Mouse (Mus musculus) thymus, postnatal 4 days (tissue): ENCODE data around the gene Il10ra.

ENCODE experiments used
- DNase-seq: peaks from one replicate; pipeline ENCODE4 v3.0.0; 2021

Il10ra gene

DNA sequence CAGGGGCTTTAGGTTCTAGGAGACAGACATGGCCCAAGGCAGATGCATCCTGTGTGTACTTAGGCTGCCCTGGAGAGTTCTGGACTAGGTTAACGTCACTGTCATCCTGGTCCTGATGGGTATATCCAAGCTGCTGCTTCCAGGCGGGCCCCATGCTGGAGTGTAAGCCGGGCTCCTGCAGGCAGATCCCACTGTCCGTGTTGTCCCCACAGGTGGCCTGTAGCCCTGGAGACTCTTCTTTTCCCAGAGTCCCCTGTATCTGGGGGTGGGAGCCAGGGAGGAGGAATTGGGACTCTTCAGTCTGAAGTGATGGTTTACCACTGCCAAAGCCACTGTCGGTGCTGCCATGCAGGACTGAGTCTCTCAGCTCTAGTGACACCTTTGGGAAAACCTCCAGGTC lies 13.0 kb downstream of the Il10ra start:
- DNase-seq: no peak

DNA sequence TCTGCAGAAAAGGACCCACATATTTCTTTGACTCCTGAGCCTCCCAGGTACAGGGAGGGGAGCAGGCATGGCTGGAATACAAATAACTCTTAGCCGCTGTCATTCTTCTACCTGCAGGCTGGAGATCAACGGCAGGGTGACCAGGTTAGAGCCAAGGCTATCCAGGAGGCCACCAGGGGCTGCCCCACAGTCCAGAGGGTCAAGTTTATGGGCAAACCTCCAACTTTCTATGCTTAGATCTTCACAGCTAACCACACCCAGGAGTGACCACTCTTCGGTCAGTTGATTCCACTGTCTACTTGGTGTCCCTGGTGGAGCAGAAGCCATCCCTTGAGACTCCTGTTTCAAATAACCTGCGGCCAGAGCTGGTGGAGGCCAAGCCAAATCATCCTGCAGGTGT lies 13.5 kb downstream of the Il10ra start:
- DNase-seq: no peak

DNA sequence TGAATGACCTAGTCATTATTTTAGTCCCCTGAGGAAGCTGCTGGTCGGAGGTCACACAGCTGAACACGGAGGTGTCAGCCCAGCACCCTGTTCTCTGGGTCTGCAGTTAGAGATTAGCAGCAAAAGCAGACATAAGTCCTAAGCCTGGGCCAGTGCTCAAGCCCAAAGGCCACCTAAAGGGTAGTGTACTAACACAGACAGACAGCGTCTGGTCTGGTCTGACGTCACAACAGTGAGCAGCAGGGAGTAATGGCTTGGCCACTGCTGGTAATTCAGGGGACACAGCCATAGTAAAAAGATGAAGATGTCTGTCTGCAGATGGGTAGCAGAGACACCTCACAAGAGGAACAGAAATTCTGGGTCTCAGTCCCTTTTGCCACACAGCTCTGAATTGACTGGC lies 14.3 kb downstream of the Il10ra start:
- DNase-seq: no peak

DNA sequence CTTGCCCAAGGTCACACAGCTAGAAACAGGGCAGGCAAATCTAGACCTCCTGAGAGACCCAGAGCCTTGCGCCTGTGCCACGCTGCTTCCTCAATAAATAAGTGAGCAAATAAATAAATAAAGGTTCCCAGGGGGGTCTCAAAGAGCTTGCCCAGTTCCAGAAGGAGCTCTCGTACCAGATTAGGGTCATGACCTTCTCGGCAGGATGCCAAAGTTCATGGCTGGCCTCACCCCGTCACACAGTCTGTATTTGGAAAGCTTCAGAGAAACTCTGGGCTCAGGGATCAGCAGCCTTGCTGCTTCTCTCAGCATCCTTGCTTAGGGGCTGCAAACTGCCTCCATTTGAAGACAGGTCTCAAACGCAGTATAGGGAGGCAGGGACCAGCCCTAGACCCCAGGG lies 14.9 kb downstream of the Il10ra start:
- no peak for DNase-seq

DNA sequence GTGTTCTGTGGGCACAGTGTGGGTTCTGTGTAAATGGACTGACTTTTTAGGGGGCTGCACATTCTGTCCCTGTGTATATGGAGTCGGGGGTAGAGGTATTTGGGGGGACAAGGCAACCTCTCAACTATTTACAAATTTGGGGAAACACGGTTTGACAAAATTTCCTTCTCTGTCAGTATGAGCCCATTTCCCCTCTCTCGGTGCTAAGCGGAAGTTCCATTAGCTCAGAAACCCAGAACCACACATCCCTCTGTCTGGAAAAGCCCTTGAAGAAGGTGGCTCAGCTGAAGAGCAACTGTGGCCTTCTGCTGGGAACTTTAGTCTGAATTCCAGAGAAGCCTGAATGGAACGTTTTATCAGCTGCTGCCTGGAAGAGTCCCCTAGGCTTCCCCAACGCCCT lies 16.6 kb downstream of the Il10ra start:
- no peak for DNase-seq

DNA sequence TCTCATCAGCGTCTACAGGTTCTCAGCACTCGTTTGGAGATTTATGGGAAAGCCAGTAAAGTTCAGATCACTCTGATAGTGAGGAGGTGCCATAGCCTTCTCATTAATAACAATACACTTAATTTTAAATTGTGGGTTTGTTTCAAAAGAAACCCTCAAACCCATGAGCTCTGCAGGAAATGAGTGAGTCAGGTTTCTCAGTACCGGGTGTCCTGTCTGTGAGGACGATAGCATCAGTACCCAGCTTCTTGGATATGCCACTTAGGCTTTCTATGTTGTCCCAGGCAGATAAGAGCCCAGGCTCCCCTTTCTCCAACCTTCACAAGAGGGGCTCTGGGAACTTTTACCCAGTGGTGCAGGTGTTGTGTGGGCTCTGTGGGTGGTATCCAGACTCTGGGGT lies 17.0 kb downstream of the Il10ra start:
- DNase-seq: no peak

DNA sequence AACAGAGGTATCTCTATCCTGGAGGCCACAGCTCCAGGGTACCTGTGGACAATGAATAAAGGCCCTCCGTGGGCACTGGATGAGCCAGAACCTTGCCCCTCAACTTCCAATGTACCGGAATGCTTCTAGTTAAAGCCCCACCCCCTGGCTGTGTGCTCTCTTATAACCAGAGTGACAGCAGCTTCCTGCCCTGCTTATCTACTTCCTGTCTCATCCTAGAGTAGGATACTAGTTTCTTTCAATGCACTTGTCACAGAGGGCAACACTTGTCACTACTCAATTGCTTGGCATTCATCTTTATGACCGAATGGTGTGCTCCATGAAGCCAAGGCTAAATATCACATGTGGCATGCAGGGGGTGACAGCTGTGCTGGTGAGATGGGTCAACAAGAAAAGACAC lies 17.7 kb downstream of the Il10ra start:
- DNase-seq: peak; percentile 64

DNA sequence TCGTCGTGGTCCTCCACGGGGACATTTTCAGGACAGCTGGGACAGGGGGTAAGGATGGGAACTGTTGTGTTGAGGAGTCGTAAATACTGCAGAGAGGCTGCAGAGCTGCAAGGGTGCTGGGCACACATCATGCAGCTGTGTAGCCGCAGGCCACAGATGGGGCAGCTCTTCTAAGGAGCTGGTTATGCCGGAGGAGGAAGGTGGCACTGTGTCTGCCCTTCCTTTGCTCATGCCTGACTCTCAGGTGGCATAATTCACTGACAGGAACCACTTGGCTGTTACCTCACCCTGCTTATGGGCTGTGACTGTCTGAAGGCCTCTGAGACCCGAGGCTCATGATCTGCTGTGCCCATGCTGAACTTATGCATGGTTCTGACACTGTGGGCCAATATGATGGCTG lies 18.6 kb downstream of the Il10ra start:
- peak; percentile 61 for DNase-seq

DNA sequence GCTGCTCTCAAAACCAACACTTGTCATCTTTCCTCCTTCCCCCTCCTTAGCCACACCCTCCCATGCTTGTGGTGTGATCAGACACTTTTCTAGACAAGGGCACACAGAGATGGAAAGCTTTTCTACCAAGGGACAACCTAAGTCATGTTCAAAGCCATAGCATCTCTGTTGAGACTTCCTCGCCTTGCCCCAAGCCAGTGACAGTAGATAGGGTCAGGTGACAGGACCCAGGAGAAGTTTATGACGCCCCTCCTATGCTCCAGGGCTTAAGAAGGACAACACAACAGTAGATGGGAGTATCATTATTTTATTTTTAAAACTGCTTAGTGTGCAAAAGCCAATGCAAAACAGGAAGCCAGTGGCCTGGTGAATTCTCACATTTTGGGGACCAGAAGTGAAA lies 21.4 kb downstream of the Il10ra start:
- DNase-seq: peak; percentile 15

DNA sequence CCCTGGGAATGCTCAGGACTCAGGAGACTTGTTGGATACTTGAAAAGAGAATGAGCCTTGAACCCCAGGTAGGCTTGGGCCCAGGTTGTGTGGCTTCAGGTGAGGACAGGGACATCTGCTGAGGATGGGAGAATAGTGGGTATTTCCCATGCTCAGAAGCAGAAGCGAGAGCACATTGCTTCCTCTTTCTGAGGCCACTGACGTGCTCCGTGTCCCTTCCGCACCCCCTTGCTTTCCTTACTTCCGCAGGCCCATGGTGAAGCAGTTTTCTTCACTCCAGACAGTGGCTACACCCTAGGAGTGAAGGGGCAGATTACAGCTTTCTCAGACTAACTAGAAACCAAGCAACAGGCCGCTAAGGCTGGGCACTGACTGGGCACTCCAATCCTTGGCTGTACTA lies 22.9 kb downstream of the Il10ra start:
- no peak for DNase-seq

DNA sequence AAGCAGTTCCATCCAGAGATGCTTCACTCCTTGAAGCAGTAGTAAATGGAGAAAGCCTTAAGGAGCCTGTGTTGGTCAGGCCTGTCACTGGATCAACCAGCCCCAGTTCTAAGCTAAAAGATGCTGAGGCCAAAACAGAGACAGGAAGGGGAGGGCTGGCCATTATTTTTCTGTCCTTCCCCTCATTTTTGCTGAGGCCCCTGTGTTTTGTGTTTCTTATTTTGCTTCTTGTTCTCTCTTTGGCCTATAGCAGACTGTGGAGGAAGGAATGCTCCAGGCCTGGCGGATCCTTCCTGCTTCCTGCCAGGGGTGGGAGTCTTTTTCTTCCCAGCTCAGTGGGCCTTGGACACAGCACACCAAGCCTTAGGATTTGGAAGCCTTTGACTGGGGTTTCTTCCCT lies 23.5 kb downstream of the Il10ra start:
- DNase-seq: no peak

DNA sequence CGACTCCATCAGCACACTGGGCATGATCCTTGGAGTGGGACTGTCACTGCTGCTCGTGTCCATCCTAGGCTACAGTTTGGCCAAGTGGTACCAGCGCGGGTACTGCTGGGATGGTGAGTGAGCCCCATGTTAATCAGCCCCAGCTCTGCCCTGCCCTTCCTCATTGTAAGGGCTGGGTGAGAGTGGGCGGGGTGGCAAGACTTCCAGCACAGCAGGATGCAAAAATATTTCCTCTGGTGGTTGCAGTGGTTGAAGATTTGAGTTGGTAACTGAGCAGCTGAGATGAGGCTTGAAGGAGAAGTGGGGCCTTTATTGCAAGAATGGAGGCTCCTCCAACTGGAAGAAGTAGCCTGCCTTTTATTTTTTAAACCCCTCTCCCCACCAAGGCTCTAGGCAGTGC lies 27.6 kb downstream of the Il10ra start:
- no peak for DNase-seq

DNA sequence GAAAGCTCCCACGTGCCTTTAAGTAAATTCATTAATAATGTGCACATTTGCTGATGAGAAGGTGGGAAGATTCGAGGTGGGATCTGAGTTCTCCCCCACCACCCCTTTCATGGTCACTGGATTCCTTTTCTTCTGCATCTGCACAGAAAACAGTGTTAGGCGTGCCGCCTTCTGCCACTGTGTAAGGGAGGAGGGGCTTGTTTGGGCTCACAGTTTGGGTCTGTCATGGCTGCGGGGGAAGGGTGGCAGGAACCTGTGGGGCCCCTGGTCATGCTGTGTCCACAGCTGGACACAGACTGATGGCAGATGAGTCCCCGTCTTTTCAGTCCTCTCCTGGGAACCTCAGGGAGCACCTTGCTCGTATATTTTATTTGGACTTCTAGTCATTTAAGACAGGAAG lies 32.2 kb downstream of the Il10ra start:
- DNase-seq: peak; percentile 54

DNA sequence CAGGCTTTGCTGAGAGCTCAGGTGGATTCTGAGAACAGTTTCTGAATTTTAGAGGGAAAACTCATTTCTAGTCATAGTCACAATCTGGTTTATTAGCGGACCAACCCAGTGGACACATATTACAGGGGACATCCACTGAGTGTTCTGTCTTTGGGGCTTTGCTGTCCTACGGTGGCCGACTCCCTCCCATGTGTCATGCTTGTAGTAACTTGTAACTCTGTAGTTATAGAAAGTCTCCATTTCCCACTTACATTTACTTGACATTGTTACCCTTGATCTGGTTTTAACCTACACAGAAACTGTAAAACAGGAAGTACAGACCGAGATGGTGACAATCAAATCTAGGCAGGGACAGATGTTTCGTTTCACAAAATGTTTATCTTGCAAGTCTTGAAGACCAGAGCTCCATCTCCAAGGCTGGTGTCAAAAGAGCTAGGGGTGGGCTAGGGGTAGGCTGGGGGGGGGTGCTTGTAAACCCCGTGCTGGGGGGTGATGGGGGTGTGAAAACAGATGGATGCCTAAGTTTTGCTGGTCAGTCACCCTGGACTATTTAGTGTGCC lies 33.2 kb downstream of the Il10ra start:
- no peak for DNase-seq

DNA sequence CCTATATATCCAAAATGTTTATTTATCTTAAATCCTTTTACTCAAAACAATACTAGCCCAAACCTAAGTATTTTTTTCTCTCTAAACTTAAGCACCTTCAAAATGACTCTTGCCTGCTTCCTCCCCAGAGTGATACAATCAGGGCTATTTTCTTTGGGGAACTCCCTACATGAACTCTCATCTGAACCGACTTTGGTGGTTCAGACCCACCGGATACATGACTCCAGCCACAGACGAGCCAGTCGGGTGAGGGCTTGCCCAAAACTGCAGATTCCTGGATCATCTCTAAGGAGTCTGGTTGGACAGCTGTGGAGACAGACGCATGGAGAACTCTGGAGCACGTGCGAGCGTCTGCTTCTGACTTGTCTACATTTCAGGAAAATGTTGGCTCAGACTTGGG lies 39.6 kb downstream of the Il10ra start:
- no peak for DNase-seq

DNA sequence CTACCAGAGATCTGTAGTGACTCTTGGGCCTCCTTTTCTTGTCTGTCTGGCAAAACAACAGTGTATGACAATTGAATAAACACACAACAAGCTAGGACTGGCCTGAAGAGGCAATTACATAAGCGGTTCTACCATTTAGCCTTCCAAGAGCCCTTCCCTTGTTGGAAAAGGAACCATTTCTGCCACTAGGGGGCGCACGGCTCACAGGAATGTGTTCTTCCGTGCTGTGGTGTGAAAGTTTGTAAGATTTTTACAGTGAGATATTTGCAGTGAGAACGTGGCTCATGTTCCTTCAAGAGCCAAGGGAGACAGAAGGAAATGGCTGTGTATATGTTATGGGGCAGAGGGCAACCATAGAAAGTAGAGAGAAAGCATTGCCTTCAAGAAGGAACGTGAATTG lies 47.4 kb downstream of the Il10ra start:
- DNase-seq: peak; percentile 99

DNA sequence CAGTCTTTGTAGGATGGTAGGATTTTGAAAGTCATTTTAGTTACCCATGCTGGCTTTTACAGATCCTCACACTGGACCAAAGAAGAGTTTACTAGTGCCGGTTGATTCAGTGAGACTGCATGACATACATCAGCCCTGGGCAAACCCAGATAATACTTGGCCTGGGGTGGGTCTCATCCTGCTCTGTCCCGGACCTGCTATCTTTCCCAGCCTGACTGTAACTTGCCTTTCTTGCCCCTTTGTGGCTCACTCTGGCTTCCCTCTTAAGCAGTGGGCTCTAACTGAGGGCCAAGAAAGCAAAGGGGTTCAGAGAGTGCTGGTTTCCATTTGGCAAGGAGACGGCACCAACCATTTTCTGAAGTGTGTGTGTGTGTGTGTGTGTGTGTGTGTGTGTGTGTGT lies 49.3 kb downstream of the Il10ra start:
- no peak for DNase-seq

DNA sequence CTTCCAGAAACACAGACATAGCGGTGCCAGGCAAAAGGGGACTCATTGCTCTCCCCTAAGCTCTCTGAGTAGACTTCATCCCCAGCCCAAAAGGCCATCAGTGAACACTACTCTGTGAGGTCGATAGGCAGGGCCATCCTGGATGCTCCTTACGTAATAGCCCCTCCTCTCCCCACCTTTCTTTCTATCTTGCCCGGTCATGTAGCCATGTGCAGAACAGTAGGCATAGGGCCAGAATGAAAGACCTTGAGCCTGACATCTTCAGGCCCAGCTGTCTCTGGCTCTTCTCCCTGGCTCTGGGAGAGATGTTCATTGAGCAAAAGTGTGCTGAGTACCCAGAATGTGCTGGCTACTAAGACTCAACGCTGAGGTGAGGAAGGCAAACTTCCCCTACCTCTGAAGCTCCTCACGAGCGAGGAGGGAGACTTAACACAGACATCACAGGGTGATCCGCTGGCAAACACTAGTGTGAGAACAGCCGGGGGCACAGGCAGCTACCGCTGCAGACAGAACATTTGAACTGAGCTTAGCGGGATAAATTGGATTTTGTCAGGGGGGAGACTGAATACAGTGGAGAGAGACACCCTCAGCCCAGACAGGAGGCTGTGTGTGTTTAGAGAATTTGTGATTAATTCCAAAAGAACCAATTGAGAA lies 53.3 kb downstream of the Il10ra start:
- peak; percentile 54 for DNase-seq

DNA sequence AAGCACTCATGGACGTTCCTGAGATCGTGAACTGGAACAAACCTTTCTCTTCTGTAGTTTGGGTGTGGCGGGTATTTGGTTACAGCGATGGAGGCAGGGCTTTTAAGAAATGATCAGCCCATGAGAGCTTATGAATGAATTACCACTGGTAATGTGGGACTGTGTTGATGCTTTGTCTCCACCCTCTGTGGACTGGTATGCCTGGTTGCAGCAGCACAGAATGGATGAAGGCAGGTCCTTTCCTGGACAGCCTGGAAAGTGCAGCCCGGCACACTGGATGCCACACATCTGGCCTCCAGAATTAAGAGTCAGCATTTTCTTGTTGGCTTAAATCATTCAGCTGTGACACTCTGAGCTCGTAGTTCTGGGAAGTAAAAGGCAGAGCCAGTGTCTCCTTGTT lies 56.9 kb downstream of the Il10ra start:
- no peak for DNase-seq

DNA sequence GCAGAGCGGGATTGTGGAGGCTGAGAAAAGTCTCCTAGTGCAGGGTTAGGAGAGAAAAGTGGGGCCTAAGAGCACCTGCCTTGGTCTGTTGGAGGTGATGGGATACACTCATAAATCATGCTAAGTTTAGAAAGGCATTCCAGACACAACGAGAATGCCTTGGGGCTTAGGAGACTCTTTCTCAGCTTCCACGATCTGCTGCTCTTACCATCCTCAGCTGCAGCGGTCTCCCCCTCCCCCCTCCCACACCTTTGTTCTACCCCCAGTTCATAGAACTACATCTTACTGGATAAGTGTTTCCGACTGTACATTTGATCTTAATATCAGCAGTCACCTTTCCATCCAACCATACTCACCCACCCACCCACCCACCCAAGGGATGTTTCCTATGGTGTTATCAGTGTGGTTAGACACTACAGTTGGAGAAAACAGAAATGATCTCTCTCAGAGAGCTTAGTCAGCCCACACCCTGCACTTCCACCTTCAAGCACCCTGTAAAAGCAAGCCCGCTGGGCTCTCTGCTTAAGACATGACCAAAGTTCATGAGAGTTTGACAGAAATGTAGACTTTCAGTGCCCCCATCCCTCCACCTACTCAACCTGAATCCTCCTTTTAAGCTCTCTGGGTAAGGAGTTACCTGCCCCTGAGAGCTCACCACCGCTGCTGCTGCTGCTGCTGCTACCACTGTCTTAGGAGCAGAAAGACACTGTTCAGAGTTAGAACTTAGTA lies 61.8 kb downstream of the Il10ra start:
- peak; percentile 52 for DNase-seq

DNA sequence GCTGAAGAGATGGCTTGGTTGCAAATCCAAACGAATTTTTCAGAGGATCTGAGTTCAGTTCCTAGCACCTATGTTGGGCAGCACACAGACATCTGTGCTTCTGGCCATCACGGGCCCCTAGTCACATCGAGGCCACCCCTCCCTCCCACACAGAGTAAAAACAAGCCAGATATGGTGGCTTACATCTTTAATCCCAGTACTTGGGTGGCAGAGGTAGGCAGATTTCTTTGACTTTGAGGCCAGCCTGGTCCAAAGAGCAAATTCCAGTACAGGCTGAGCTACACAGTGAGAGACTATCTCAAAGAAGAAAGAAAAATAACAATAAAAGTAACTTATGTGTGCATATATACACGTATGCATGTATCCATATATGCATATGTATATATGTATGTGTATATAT lies 62.8 kb downstream of the Il10ra start:
- DNase-seq: no peak

DNA sequence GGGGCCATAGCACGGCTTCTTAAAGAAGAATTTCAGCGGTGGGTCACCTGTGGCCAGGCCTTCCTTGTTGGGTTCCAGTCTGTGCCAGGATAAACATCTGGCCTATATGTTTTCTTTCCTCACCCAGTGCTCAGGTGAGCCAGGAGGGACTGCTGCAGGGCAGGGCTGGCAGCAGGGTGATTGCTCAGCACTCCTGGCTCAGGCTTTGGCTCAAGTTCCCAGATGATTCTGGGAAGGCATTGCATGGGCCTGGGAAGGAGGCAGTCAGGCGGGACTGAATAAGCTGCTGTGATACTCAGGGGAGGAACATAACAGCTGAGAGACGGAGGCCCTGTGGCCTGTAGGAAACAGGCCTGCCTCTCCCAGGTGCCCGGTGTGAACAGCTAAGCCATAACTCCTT lies 63.8 kb downstream of the Il10ra start:
- no peak for DNase-seq
